Mouse (Mus musculus) cerebellum, adult 9-11 months (tissue): ENCODE data around the gene Olfr1271.
"Not testable (repeated sequence)": the region's sequence is repeated elsewhere in the genome, so short reads cannot be mapped to it uniquely, and the experiment has no call there.

ENCODE experiments used
- DNase-seq: peaks from one replicate; pipeline ENCODE4 v3.0.0; 2022

Olfr1271 gene

DNA sequence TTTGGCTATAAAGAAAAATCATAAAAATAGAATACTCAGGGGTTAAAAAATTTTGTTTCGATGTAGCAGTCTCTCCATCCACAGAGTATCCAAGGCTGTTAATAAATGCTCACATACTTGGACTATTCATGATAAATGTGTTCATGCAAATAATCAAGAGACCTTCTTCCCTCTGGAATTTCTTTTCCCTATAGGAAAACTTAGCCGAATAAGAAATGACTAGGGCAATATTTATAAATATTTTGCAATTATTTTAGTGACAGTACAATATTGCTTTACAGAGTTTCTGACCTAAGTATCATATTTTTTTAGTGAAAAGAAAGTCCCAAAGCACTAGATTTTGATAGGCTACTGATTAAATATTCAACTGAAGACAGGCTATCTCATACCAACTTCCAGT, at the start of gene Olfr1271:
TSS of gene Olfr1271 (minus strand) at position 101 of the 400 bp plus-strand sequence.
- no peak for DNase-seq

DNA sequence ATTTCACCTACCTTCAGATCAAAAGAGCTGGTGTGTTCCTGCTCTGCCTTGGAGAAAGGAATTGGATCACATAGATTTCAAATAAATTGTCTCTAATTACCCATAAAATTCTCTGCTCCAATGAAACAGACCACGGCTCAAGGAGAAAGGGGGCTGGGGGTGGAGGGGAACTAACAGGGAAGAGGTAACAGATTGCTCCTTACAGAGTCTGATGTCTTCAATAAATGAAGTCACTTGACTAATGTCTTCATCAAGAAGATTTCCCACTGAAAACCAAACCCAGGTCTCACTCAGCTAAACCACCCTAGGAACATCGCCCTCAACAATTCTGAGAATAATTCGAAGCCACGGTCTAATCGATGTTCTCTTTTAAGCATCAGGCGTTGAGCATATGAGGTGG, 21.9 kb upstream of the Olfr1271 start, which contains the start of gene Olfr1272:
TSS of gene Olfr1272 (minus strand) at position 101 of the 400 bp plus-strand sequence.
- DNase-seq: no peak

GRCm38 (mm10) chr2:90257492-90257891, 13.3 kb downstream of the Olfr1271 start, which contains the start of gene Olfr142:
Gene Olfr142 (minus strand): TSS chr2:90257592.
- DNase-seq: no peak

DNA sequence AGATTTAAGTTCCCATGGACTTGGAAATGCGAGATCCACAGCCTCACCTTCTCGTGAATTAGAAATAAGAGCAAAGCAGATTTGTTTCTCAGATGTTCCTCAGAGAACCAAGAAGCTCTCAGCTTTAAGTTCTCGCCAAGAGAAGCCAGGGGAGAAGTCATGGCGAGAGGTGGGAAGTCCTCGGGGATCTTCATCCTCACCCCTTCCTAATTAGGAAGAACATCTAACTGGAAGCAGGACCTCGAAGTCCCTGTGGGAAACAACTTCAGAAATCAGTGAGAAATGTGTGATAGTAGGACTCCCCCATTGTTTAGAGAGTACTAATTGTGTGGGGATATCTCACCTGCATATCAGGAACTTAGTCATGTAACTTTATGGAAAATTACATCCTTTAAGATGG, 46.4 kb downstream of the Olfr1271 start, which contains the start of gene Olfr1506:
TSS of gene Olfr1506 (minus strand) at position 101 of the 400 bp plus-strand sequence.
- DNase-seq: not testable (repeated sequence)
